Mouse (Mus musculus) NIH3T3 (cell line): ENCODE measurements around the gene Tinf2.

Experiments used
- DNase-seq: peaks from one replicate; pipeline ENCODE4 v3.0.0-alpha.2; 2012; ENCODE audit warnings: low read depth

Tinf2 gene

DNA sequence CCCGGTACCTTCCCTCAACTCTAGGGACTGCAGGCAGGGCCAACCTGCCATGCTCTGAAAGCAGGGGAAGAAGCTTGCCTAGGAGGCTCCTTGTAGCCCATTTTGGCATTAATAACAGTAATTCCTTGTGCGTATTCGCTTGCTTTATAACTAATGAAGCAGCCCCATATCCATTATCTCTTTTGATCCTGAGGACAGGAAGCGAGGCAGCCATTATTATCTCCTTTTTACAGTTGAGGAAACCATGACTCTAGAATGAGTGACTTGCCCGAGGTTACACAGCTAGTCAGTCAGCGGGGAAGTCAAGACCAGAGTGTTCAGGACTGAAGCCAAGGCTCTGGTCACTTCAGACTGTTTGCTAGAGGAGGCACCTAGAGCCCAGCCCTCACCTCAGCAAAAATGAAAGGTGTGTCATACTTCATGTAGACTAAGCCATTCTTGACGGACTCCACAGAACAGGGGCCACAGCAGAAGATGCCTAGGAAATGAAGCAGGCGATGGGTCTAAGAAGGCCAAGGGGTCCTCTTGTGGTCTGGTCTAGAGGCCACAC is 24.5 kb upstream of the Tinf2 start:
- DNase-seq: no peak

GRCm38 (mm10) chr14:55702761-55703160 is 21.1 kb upstream of the Tinf2 start:
- no peak for DNase-seq

- no peak for DNase-seq
These were observed 19.5 kb upstream of the Tinf2 start for GRCm38 (mm10) chr14:55701131-55701530.

GRCm38 (mm10) chr14:55697226-55697625 is 15.6 kb upstream of the Tinf2 start:
- no peak for DNase-seq

GRCm38 (mm10) chr14:55689433-55689832 is 7.8 kb upstream of the Tinf2 start:
- no peak for DNase-seq

DNA sequence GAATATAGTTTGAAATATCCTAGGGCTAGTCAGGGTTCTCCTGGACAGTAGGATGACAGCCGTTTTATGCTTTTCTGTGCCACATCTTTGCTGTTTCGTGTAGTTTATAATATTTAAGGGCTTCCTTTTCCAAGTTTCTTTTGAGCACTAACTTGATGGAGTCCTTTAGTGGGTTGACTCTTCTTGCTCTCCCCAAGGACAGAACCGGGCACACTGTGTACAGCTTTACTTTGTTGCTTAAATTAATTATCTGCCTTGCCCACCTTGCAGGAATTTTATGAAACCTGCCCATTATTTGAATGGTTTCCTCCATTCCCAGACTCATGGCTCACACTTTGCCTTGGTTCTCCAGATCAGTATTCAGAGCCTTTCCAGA is 486 bp upstream of the Tinf2 start:
- DNase-seq: no peak

GRCm38 (mm10) chr14:55677615-55678014 is 4.0 kb downstream of the Tinf2 start:
- no peak for DNase-seq

DNA sequence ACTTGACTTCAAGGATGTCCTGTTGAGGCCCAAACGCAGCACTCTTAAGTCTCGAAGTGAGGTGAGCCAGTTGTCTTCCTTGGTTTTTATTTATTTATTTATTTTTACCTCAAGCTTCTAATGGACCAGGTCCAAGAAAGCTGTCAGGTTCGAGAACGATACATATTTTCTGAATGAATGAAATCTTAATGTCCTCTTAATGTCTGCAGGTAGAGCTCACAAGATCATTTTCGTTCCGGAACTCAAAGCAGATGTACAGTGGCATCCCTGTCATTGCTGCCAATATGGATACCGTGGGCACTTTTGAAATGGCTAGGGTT is 8.9 kb downstream of the Tinf2 start:
- no peak for DNase-seq

DNA sequence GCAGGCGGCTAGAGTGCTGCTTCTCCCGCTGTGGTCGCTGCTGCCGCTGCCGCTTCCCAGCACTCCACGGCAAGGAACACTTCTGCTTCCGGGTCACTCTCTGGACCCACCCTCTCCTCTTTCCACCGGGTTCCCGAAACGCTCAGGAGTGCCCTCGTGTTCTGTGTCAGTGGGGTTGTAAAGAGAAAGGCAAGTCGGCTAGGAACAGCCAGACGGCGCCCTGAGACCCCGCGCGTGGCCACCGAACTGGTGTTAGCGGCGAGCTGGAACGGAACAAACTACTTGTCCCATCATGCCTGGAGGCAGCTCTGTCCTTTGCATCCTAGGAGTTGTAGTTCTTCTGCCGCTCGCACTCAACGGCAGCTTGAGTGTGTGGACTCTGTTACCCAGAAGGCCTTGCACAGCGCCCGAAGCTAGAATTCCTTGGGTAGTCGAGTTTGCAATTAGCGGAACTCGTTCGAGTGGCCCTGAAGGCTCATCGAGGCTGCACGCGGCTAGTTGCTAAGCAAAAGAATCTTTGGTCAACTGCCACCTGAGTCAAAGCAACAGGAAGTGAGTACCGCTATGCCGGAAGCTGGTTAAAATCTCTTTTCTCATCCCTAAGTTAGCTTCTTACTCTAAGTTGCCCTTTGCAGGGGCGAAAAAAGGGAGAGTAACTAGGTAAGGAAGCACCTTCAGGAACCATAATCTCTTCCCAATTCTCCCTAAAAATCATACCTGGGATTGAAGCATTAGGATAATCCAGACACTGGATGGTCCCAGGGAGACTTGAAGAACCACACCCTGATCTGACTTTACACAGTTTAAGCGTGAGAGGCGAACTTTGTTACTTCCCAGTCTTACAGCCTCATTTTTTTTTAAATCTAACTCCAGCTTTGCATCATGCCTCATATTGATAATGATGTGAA is 9.5 kb downstream of the Tinf2 start, which contains the start of the genes Gmpr2 and Nedd8:
Gene Gmpr2 (plus strand): TSS at position 109 of the 908 bp plus-strand sequence.
Gene Nedd8 (minus strand): TSS at position 292 of the 908 bp plus-strand sequence.
- peak; percentile 94 for DNase-seq

DNA sequence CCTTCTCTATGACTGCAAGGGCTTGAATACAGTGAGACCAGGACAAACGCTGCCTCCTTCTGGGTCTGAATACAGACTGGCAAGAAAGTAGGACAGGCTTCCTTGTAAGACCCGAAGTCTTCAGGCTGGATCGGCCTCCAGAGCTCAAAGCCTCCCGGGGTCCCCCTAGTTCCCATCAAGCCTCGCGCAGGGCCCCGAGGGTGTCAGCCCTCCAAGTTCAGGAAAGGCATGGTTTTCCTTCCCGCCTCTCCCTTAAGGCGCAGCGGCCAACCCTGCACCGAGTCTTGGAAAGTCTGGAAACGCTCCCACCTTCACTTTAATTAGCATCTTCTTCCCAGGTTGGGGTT is 10.2 kb downstream of the Tinf2 start:
- DNase-seq: no peak

GRCm38 (mm10) chr14:55660636-55661035 is 21.0 kb downstream of the Tinf2 start:
- no peak for DNase-seq

GRCm38 (mm10) chr14:55659960-55660573 is 21.6 kb downstream of the Tinf2 start, which contains the start of gene Mdp1:
TSS of gene Mdp1 (minus strand) at chr14:55660508.
- DNase-seq: peak; percentile 92

- DNase-seq: no peak
These were observed 23.6 kb downstream of the Tinf2 start for GRCm38 (mm10) chr14:55658011-55658410.

- DNase-seq: no peak
These were observed 24.7 kb downstream of the Tinf2 start for GRCm38 (mm10) chr14:55656935-55657334.

- no peak for DNase-seq
These were observed 30.1 kb downstream of the Tinf2 start for GRCm38 (mm10) chr14:55651528-55651927.

DNA sequence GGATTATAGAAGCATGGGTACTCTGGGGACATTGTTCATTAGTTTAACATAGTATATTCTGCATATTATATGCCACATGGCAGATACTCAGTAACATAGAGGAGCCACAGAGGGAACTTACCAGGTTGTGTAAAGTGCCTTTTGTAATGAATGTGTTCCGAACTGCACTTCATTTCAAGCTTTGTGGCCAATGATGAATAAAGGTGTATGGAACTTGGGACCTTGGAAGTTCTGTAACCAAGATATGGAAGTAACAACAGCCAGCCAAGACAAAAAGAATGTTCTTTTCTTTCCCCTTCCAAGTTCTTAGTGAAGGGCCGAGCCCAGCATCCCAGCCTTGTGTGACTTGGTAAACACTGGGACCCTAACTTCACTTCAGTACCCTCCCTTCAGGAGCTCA is 31.7 kb downstream of the Tinf2 start, which contains the start of gene Tssk4:
Gene Tssk4 (plus strand): TSS at position 301 of the 400 bp plus-strand sequence.
- DNase-seq: no peak

DNA sequence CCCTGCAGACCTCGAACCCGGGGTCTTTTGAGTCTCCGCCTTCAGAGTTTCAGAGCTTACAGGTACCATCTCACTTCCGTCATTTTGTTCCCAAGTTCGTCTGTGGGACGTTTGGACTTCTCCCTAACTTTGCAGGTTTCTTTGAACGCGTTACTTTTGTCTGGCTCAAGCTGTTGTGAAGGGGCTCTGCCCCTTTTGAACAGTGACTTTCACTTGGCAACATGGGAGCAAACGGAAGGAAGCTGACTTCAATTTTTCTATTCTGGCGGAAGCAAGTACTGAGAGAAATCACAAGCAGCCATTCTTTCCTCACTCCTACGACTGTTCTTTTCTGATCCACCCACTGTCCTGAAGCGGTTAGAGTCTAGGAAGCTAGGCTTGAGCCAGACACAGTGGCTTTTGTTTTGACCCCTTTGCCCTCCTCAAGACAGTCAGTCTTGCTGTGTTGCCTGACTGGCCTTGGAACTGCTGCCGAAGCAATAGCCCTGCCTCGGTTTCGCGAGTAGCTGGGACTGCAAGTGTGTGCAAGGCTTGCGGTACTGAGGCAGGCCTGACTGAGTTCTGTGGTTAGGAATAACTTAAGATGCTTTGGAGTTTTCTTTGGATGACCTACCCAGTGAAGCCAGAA is 37.2 kb downstream of the Tinf2 start:
- peak; percentile 23 for DNase-seq

- DNase-seq: peak; percentile 85
These were observed 38.3 kb downstream of the Tinf2 start, which contains the start of gene Tm9sf1 for GRCm38 (mm10) chr14:55643060-55643907. TSS of gene Tm9sf1 (minus strand) at chr14:55643806.

DNA sequence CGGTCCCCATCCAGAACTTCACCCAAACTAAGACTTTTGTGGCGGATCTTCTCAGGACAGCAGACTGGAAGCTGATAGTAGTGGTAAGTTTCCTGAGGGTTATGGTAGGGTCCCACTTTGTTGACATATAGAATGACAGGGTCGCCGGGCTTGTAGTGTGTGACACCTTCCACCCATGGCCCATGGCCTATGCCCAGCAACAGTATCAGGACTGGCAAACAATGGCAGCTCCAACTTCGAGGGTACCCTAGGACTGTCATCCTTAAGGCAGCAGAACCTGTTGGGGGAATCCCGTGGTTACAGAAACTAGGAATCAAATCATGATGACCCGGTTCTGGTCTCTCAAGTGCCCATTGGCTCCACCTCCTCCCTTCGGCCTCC is 39.0 kb downstream of the Tinf2 start:
- no peak for DNase-seq

DNA sequence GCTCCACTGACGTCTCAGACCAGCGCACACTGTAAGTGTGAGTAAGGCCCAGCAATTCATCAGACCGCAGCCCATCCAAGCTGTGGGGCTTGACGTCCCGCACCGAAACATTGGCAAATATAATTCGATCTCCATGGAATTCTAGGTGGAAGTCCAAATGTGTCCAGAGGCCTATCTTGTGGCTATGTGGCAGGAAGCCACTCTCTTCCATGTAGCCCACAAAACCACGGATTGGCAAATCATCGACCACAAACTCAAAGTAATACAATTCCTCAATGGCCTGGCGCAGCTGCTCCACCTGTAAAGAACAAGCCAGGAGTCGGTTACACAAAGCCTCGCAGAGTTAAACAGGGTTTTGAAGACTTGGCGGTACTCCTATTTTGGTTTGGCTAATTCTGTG is 40.3 kb downstream of the Tinf2 start:
- no peak for DNase-seq

GRCm38 (mm10) chr14:55640816-55641215 is 40.8 kb downstream of the Tinf2 start:
- no peak for DNase-seq

- DNase-seq: no peak
These were observed 43.8 kb downstream of the Tinf2 start, which contains the start of gene Gm49378 for GRCm38 (mm10) chr14:55637795-55638194. TSS of gene Gm49378 (minus strand) at chr14:55637895.
